Mouse (Mus musculus): ENCODE measurements around the gene Mkln1.

- TF ChIP-seq CTCF (IDR thresholded peaks at IDR 0.05; ENCODE audit: low read depth), result no peak
- TF ChIP-seq EP300 (IDR thresholded peaks at IDR 0.05; ENCODE audit: low read depth), result no peak
These were observed 151.0 kb downstream of the Mkln1 start for GRCm38 (mm10) chr6:31549361-31550051.

Data from liver, embryonic 14.5 days (tissue).